Mouse (Mus musculus): Measurements from ENCODE around the gene Slc22a14.

Gene Slc22a14

DNA sequence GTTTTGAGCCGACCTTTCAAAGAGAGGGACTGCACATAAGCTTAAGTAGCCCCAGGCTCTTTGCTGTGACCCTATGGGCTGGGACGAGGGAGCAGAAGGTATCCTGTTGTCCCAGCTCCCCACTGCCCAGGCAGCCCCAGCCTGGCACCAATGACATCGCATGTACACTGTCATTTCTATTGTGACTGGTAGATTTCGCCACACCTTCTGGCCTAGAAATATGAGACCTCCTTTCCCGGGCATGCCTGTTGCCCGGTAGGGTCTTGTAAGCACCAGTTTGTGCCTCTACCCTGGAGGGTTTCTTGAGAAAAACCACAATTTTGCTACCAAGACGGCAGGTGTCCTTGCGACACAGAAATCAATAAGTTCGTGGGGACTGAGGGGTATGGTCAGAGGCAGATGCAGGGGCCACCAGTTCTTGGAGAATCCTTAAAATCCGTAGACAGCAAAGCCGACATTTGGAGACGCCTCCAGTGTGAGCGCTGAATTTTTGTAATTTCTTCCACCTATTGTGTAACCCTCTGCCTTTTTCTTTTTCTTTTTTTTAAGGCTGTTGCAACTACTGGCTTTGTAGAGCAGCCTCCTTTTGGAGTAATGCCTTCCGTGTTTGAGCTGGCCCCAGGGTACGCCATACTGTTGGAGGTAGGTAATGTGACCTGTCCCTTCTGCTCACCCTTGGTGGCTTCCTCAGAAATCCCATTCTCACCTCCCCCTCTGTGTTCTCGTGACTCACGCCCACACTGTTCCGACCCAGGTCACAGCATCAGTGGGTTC is 242.6 kb downstream of the Slc22a14 start:
- no peak for DNase-seq

DNA sequence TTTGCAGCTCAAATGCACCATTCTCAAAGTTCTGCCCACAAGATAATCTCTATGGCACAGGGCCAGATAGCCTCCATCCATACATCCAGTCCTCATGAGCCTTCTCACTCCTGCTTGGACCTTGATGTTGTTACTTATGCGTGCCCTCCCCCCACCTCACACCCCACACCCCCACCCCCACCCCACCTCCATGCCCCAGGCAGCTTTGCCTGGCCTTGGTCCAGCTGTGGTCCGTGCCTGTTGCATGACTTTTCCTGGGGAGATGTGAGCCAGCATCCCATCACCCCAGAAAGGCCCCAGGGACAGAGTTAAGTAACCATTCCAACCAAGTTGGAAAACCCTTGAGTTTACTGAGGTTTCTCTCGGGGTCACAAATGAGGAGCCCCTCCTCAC is 245.2 kb downstream of the Slc22a14 start:
- DNase-seq = no peak
